Mouse (Mus musculus) heart, adult 2 months (tissue): Measurements from ENCODE around the gene Evi2.

ENCODE experiments used
- CTCF ChIP-seq: fragments of 200-600 bp; IDR thresholded peaks from 2 replicates; pipeline ENCODE4 v1.8.1; 2022; ENCODE audit warnings: antibody characterized with exemption, mild to moderate bottlenecking, moderate library complexity
- POLR2A ChIP-seq: fragments of 200-500 bp; IDR thresholded peaks from 2 replicates; pipeline ENCODE4 v1.6.1; 2011; ENCODE audit warnings: mild to moderate bottlenecking, low read depth, low read length, control low read depth; ENCODE audit not compliant: insufficient read depth

DNA sequence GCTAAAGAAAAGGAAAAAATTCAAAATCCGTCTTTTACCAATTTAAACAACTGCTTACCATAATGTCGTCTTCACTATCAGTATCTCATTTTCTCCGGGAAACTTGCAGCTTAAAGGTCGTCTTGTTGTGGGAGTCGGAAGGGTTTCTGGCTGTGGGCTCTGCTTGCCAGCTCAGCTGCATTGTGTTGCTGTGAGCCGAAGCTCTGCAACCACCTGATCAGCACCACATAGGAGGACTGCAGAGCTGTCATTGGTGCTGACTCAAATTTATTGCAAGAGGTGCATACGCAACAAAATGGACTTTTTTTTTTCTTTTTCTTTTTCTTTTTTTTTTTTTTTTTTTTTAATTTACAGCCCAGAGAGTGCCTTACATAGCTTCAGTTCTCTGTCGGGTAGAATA is 26.5 kb downstream of the Evi2 start, which contains the start of gene Omg:
- TF ChIP-seq CTCF (no peak), POLR2A (no peak)
